Mouse (Mus musculus) myocyte (in vitro differentiated cells): ENCODE results near the gene Omg. TPM values are rescaled to one million over a fixed set of nuclear protein-coding genes. Genes with fewer than 3 reads are reported as not detected.

Source experiments
- H3K27me3 ChIP-seq: one replicate; pipeline ENCODE4 v1.6.1; 2011; ENCODE audit not compliant: control insufficient read depth, insufficient read depth, insufficient read length
- H3K36me3 ChIP-seq: one replicate; pipeline ENCODE4 v1.6.1; 2011; ENCODE audit not compliant: control insufficient read depth, insufficient read depth
- H3K4me2 ChIP-seq: one replicate; pipeline ENCODE4 v1.6.1; 2011; ENCODE audit warnings: low read depth, control low read depth
- H3K4me3 ChIP-seq: one replicate; pipeline ENCODE4 v1.5.1; 2011; ENCODE audit warnings: mild to moderate bottlenecking, control low read depth, moderate library complexity
- H3K79me2 ChIP-seq: one replicate; pipeline ENCODE4 v1.6.1; 2011; ENCODE audit not compliant: control insufficient read depth, insufficient read depth
- H3ac ChIP-seq: one replicate; pipeline ENCODE4 v1.6.1; 2011; ENCODE audit not compliant: control insufficient read depth, insufficient read length
- CEBPB ChIP-seq: IDR thresholded peaks from 2 replicates; pipeline ENCODE4 v1.6.1; 2011; ENCODE audit warnings: mild to moderate bottlenecking, moderate library complexity; ENCODE audit not compliant: poor library complexity, insufficient read depth, severe bottlenecking
- E2F4 ChIP-seq: IDR thresholded peaks from one replicate; pipeline ENCODE4 v1.6.1; 2011; ENCODE audit warnings: mild to moderate bottlenecking, control low read depth, moderate library complexity; ENCODE audit not compliant: insufficient read depth
- MAX ChIP-seq: IDR thresholded peaks from one replicate; pipeline ENCODE4 v1.6.1; 2011; ENCODE audit warnings: low read depth, mild to moderate bottlenecking, control low read depth
- MYOD1 ChIP-seq, 3 experiments: IDR thresholded peaks; one replicate each; pipeline ENCODE4 v1.6.1; 2011; ENCODE audit warnings: control low read depth in 2 of 3, low read depth in 2 of 3, mild to moderate bottlenecking in 2 of 3, moderate library complexity in 1 of 3; ENCODE audit not compliant: insufficient read length in 2 of 3, control insufficient read depth in 1 of 3
- MYOG ChIP-seq, 3 experiments: IDR thresholded peaks; one replicate each; pipeline ENCODE4 v1.6.1; 2011; ENCODE audit warnings: control low read depth in 2 of 3, low read depth in 2 of 3, mild to moderate bottlenecking in 2 of 3; ENCODE audit not compliant: insufficient read length in 2 of 3, control insufficient read depth in 1 of 3, insufficient read depth in 1 of 3
- POLR2A ChIP-seq: IDR thresholded peaks from one replicate; pipeline ENCODE4 v1.6.1; 2011; ENCODE audit warnings: low read depth, mild to moderate bottlenecking, control low read depth, moderate library complexity; ENCODE audit not compliant: insufficient read length
- POLR2AphosphoS2 ChIP-seq: IDR thresholded peaks from one replicate; pipeline ENCODE4 v1.6.1; 2011; ENCODE audit warnings: low read depth, control low read depth; ENCODE audit not compliant: insufficient read length
- REST ChIP-seq: IDR thresholded peaks from one replicate; pipeline ENCODE4 v1.6.1; 2011; ENCODE audit warnings: mild to moderate bottlenecking, control low read depth, moderate library complexity; ENCODE audit not compliant: insufficient read depth, insufficient read length
- SRF ChIP-seq: IDR thresholded peaks from one replicate; pipeline ENCODE4 v1.6.1; 2011; ENCODE audit warnings: low read depth; ENCODE audit not compliant: control insufficient read depth, insufficient read length
- TCF12 ChIP-seq: IDR thresholded peaks from one replicate; pipeline ENCODE4 v1.6.1; 2011; ENCODE audit warnings: mild to moderate bottlenecking, control low read depth; ENCODE audit not compliant: poor library complexity, insufficient read depth, severe bottlenecking
- TCF3 ChIP-seq: IDR thresholded peaks from one replicate; pipeline ENCODE4 v1.6.1; 2011; ENCODE audit warnings: low read depth, control low read depth; ENCODE audit not compliant: insufficient read length
- USF1 ChIP-seq: IDR thresholded peaks from one replicate; pipeline ENCODE4 v1.6.1; 2011; ENCODE audit warnings: low read depth, mild to moderate bottlenecking, control low read depth, moderate library complexity
- polyA plus RNA-seq: library from polyadenylated mRNA; unstranded; fragments of >200 nt; fragmentation: generic; extraction: Trizol; gene quantifications from one replicate; pipeline ENCODE4 v1.2.1, GENCODE M21; 2012; ENCODE audit warnings: missing spikeins

Gene Omg
- polyA plus RNA-seq, 1 experiment, result 0.05 TPM

DNA sequence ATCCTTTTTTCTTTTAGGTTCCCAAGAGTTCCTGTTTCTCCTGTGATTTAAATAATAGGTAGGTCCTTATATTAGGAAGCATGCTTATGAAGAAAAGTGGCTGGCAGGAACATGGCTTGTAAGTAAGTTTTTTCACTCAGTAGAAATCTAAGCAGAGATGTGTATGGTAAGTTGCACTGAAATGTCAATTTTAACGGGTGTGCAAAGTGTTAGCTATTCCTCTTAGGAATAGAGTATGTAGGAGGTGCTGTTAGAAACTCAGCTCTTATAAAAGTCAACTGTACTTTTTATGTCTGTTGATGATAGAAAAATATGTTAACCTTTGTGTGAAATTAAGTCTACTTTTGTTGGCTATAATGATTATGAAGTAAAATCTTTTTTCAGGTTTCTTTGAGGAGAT, 35.8 kb downstream of the Omg start:
- no peak overlapping the region for H3K4me2 ChIP-seq
- H3K79me2 ChIP-seq, result no peaks in the 10 kb centered on the region
- no peaks in the 10 kb centered on the region for H3K27me3 ChIP-seq
- no peak overlapping the region for H3ac ChIP-seq
- H3K4me3 ChIP-seq, result no peak overlapping the region
- TF ChIP-seq REST, result no peak
- no peak for TF ChIP-seq SRF
- no peak for TF ChIP-seq MAX
- TF ChIP-seq USF1, result no peak
- no peak for TF ChIP-seq TCF3
- TF ChIP-seq POLR2AphosphoS2, result no peak
- TF ChIP-seq CEBPB, result no peak
- no peak for TF ChIP-seq POLR2A
- no peak for TF ChIP-seq E2F4
- TF ChIP-seq MYOG (IDR thresholded peaks at IDR 0.05; ENCODE audit: control insufficient read depth in 1 of 3, insufficient read depth in 1 of 3, insufficient read length in 2 of 3, low read depth in 2 of 3), result no peak
- TF ChIP-seq MYOD1 (IDR thresholded peaks at IDR 0.05; ENCODE audit: control insufficient read depth in 1 of 3, insufficient read length in 2 of 3, low read depth in 2 of 3), result no peak
- no peak for TF ChIP-seq TCF12
- H3K36me3 ChIP-seq, result peaks cover 48% of the 10 kb centered on the region

DNA sequence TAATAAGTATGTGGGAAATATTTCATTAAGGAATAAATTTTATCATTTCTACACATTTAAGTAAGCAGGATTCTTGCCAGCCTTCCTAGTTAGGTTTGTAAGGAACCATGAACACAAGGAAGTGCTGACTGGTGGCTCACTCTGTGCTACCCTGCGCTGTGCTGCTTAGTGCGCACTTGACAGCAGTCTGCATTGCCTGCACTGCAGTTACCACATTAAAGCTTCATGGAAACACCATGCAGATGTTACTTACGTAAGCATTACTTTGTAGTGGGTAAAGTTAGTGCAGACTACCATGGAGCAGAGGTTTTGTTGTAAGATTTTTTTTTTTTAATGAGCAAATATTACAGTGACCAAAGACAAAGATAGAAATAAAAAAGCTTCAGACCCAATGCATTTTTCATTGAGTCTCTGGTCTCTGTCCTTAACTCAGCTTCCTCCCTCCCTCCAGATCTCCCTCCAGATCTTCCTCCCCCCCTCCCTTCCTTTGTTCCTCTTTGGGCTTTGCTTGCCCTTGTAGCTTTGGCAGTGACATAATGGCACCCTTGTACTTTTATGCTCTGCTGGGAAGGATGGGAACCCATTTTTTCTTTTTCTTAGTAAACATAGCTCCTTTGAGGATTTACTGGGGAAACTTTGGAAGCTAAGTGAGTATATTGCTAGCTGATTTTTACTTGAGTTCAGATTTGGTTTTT, 43.0 kb downstream of the Omg start:
- H3K36me3 ChIP-seq, result peaks cover 52% of the 10 kb centered on the region
- H3K27me3 ChIP-seq, result no peaks in the 10 kb centered on the region
- no peak overlapping the region for H3K4me3 ChIP-seq

DNA sequence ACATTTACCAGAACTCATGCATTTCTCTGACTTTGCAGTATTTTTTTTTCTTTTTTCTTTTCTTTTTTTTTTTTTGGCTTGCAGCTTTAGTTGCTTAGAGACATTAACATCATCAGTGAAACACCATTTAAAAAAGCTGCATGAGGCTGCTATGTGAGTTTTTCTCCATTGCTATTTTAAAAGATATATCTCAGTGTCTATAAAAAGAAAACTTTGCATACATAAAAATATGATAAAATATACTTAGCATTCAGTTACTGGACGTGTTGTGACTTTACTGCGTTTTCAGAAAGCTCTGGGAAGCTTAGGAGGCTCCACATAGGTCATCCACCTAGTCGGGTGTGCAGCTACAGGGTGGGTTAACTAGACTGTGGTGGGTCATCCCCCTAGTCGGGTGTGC, 44.0 kb downstream of the Omg start:
- H3K36me3 ChIP-seq, result peaks cover 60% of the 10 kb centered on the region
- no peak overlapping the region for H3K4me2 ChIP-seq
- no peak for TF ChIP-seq USF1
- no peak for TF ChIP-seq MYOD1 (IDR thresholded peaks at IDR 0.05; ENCODE audit: control insufficient read depth in 1 of 3, insufficient read length in 2 of 3, low read depth in 2 of 3)
- no peak for TF ChIP-seq TCF12
- no peak for TF ChIP-seq REST
- TF ChIP-seq E2F4, result no peak
- no peak for TF ChIP-seq POLR2A

More for the DNA sequence above, 43.0 kb downstream of the Omg start:
- Histone ChIP-seq H3K4me2 (no peak overlapping the region), H3K79me2 (no peaks in the 10 kb centered on the region), H3ac (no peak overlapping the region)
- TF ChIP-seq SRF (no peak), CEBPB (no peak), MYOD1 (IDR thresholded peaks at IDR 0.05; ENCODE audit: control insufficient read depth in 1 of 3, insufficient read length in 2 of 3, low read depth in 2 of 3) (no peak), USF1 (no peak), POLR2A (no peak), E2F4 (no peak), TCF3 (no peak), MAX (no peak), TCF12 (no peak), POLR2AphosphoS2 (no peak)

DNA sequence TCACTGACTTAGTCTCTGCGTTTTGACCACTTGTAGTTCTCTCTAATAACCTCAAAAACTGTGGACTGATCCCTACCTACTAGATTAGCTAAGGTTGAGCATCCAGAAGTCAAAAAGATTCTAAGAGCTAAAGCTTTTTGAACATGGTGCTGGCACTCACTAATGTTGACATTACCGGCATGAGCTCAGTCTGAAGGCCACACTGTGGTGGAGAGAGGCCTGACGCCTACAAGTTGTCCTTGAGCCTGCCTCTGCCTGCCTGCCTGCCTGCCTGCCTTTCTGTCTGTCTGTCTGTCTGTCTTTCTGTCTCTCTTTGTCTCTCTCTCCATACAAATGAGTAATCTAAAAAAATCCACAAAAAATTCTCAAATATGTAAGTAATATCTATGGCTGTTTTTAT, 46.0 kb downstream of the Omg start:
- H3K27me3 ChIP-seq, result no peaks in the 10 kb centered on the region
- no peak overlapping the region for H3K4me3 ChIP-seq
- no peak overlapping the region for H3K4me2 ChIP-seq
- no peak for TF ChIP-seq MAX
- TF ChIP-seq SRF, result no peak
- no peak for TF ChIP-seq CEBPB
- no peak for TF ChIP-seq MYOD1 (IDR thresholded peaks at IDR 0.05; ENCODE audit: control insufficient read depth in 1 of 3, insufficient read length in 2 of 3, low read depth in 2 of 3)
- no peak for TF ChIP-seq POLR2AphosphoS2
- H3K79me2 ChIP-seq, result no peaks in the 10 kb centered on the region
- no peak overlapping the region for H3ac ChIP-seq
- H3K36me3 ChIP-seq, result peaks cover 58% of the 10 kb centered on the region

More for the DNA sequence above, 44.0 kb downstream of the Omg start:
- Histone ChIP-seq H3K4me3 (no peak overlapping the region), H3K27me3 (no peaks in the 10 kb centered on the region), H3K79me2 (no peaks in the 10 kb centered on the region), H3ac (no peak overlapping the region)

DNA sequence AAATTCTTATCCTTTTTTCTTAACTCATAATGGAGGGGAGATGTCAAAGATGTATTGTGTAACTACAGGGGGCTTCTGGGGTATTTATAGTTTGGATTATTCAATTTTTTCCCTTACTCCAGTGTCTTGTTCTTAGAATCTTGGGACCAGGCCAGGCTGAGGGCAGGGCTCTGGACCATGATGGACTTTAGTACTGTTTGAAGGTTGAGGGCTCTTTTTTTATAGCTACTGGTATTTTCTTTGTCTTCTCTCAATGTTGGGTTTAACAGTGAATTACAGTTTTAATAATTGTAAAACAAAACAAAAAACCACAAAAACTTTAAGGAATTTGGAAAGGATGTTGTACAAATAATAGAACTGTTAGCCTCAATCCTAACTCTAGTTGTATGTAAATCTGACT, 50.9 kb downstream of the Omg start:
- no peak overlapping the region for H3K4me3 ChIP-seq
- TF ChIP-seq USF1, result no peak
- TF ChIP-seq REST, result no peak
- no peak for TF ChIP-seq SRF
- no peak for TF ChIP-seq TCF12
- TF ChIP-seq CEBPB, result no peak
- no peak for TF ChIP-seq POLR2A
- no peak for TF ChIP-seq E2F4
- no peak for TF ChIP-seq MAX
- no peak for TF ChIP-seq MYOG (IDR thresholded peaks at IDR 0.05; ENCODE audit: control insufficient read depth in 1 of 3, insufficient read depth in 1 of 3, insufficient read length in 2 of 3, low read depth in 2 of 3)
- no peak for TF ChIP-seq TCF3
- no peak for TF ChIP-seq POLR2AphosphoS2
- TF ChIP-seq MYOD1 (IDR thresholded peaks at IDR 0.05; ENCODE audit: control insufficient read depth in 1 of 3, insufficient read length in 2 of 3, low read depth in 2 of 3), result no peak
- no peak overlapping the region for H3K4me2 ChIP-seq
- H3K36me3 ChIP-seq, result peaks cover 48% of the 10 kb centered on the region
- no peaks in the 10 kb centered on the region for H3K79me2 ChIP-seq
- H3ac ChIP-seq, result no peak overlapping the region
- no peaks in the 10 kb centered on the region for H3K27me3 ChIP-seq

Other genes with a start within 250 kb of the Omg start
- gene Wsb1, start 249.4 kb downstream of the Omg start, polyA plus RNA-seq, result 35.1 TPM
- gene Gm9964, start 207.2 kb downstream of the Omg start, polyA plus RNA-seq, result not detected
- gene Nf1, start 164.4 kb downstream of the Omg start, polyA plus RNA-seq, result 8.2 TPM
- gene Evi2b, start 19.7 kb upstream of the Omg start, polyA plus RNA-seq, result 0.26 TPM
- gene Evi2, start 26.5 kb upstream of the Omg start, polyA plus RNA-seq, result 0.06 TPM
- 10.7 TPM for gene Evi2a, start 26.5 kb upstream of the Omg start, polyA plus RNA-seq
- gene Rab11fip4, start 87.1 kb upstream of the Omg start, polyA plus RNA-seq, result 0.04 TPM